In genomic region chr5:38039796-38040195, GRCm38 (mm10) we compare ENCODE assay signal across 8 mouse cellular contexts. TPM values are rescaled to one million over a fixed set of nuclear protein-coding genes. Genes with fewer than 3 reads are reported as not detected.
DNase-seq lines count a peak whose midpoint lies in the region; ATAC-seq and TF ChIP-seq lines count a peak whose summit lies in the region.

No protein-coding gene starts in this region.

- 0 out of 2 replicates have a peak, but pooled peaks have one; percentile 18 for ATAC-seq in frontal cortex, adult (ENCODE audit: low TSS enrichment)
- ATAC-seq in G1E (ENCODE audit: extremely low read depth, insufficient number of reproducible peaks, low FRiP score, poor library complexity, severe bottlenecking), result no peak
- no peak; the same call in 1 of the 2 replicates for ATAC-seq in forebrain, postnatal 0 days
- ATAC-seq in lung, postnatal 0 days, result 0 out of 2 replicates have a peak, but pooled peaks have one; percentile 6

- TF ChIP-seq CTCF in G1E (IDR thresholded peaks at IDR 0.05; ENCODE audit: low read depth, low read length), result no peak
- no peak for TF ChIP-seq CTCF in forebrain, postnatal 0 days (IDR thresholded peaks at IDR 0.05; ENCODE audit: low read depth)
- no peak for TF ChIP-seq CTCF in lung, postnatal 0 days (IDR thresholded peaks at IDR 0.05)

- peak overlapping the region; percentile 91 for H3K4me3 ChIP-seq in G1E (ENCODE audit: low read depth, low read length)
- peak overlapping the region; percentile 88 for H3K4me3 ChIP-seq in forebrain, postnatal 0 days (ENCODE audit: low read depth, low read length)
- peak overlapping the region; percentile 100 for H3K4me3 ChIP-seq in lung, postnatal 0 days (ENCODE audit: low read depth, low read length)

- TF ChIP-seq EP300 in lung, postnatal 0 days (IDR thresholded peaks at IDR 0.05), result no peak

- H3K9ac ChIP-seq in forebrain, postnatal 0 days, result peak overlapping the region; percentile 95
- H3K9ac ChIP-seq in lung, postnatal 0 days (replicated peaks; ENCODE audit: low read depth), result peak overlapping the region; percentile 84

- no peaks in the 10 kb centered on the region for H3K27me3 ChIP-seq in G1E (ENCODE audit: insufficient read depth, low read length)
- H3K27me3 ChIP-seq in forebrain, postnatal 0 days (ENCODE audit: insufficient read depth, low read length), result no peaks in the 10 kb centered on the region
- no peaks in the 10 kb centered on the region for H3K27me3 ChIP-seq in lung, postnatal 0 days (replicated peaks; ENCODE audit: insufficient read depth, low read length)

- intact Hi-C loops in gastrocnemius, postnatal 14 days (cut with DNase I; ENCODE audit: low total_unique reads), result no loop called here

- H3K9me3 ChIP-seq in G1E (replicated peaks), result no peaks in the 10 kb centered on the region
- no peaks in the 10 kb centered on the region for H3K9me3 ChIP-seq in forebrain, postnatal 0 days (ENCODE audit: low read length)
- H3K9me3 ChIP-seq in lung, postnatal 0 days (ENCODE audit: low read length), result no peaks in the 10 kb centered on the region

- WGBS in forebrain, postnatal 0 days, result 28% methylated on average over 9 of the region's 9 CpGs
- WGBS in lung, postnatal 0 days, result 19% methylated on average over 9 of the region's 9 CpGs

- H3K4me1 ChIP-seq in G1E (ENCODE audit: insufficient read depth, low read depth, low read length), result peaks cover 19% of the 10 kb centered on the region
- no peaks in the 10 kb centered on the region for H3K4me1 ChIP-seq in forebrain, postnatal 0 days (ENCODE audit: insufficient read depth)
- no peaks in the 10 kb centered on the region for H3K4me1 ChIP-seq in lung, postnatal 0 days (ENCODE audit: insufficient read depth, low read depth, low read length)

- H3K4me2 ChIP-seq in forebrain, postnatal 0 days (ENCODE audit: low read depth), result peak overlapping the region; percentile 83
- H3K4me2 ChIP-seq in lung, postnatal 0 days (replicated peaks; ENCODE audit: low read depth, low read length), result peak overlapping the region; percentile 78

- no peak for DNase-seq in frontal cortex, postnatal 14 days (ENCODE audit: low spot score in 2 of 2)
- no peak for DNase-seq in G1E (ENCODE audit: low spot score)
- no peak for DNase-seq in forebrain, postnatal 0 days
- DNase-seq in lung, postnatal 0 days (ENCODE audit: low spot score), result peak; percentile 26
- no peak for DNase-seq in gastrocnemius, postnatal 14 days
- no peak for DNase-seq in ovary, postnatal 14 days (ENCODE audit: low spot score)
- DNase-seq in B cell, adult 2 months, result no peak

- peak overlapping the region; percentile 83; the same call in 1 of the 2 replicates for H3K27ac ChIP-seq in forebrain, postnatal 0 days (ENCODE audit: low read depth, low read length)
- H3K27ac ChIP-seq in lung, postnatal 0 days (ENCODE audit: low read length), result peak overlapping the region; percentile 65

- H3K36me3 ChIP-seq in G1E (replicated peaks), result peaks cover 28% of the 10 kb centered on the region
- H3K36me3 ChIP-seq in forebrain, postnatal 0 days (ENCODE audit: insufficient read depth), result no peaks in the 10 kb centered on the region
- H3K36me3 ChIP-seq in lung, postnatal 0 days (ENCODE audit: insufficient read depth, low read length), result no peaks in the 10 kb centered on the region

RNA-seq across cellular contexts. Expression of gene Stx18, which starts 1.3 kb away (rescaled TPM):
- 30.3 and 32.7 TPM in 2 replicates for total RNA-seq in G1E (2014; fragmentation: Nextera tagmentation)
- total RNA-seq in G1E (2017), result 35.5 and 38.4 TPM in 2 replicates
- polyA plus RNA-seq in G1E (2012), result 20.3 and 21.9 TPM in 2 replicates
- 23.9 and 26.5 TPM in 2 replicates for total RNA-seq in forebrain, postnatal 0 days (2014; rRNA removed)
- 28.3 and 30.3 TPM in 2 replicates for polyA plus RNA-seq in forebrain, postnatal 0 days (2015; fragmentation: Nextera tagmentation; extraction: Ambion mirVana)
- 27.9 and 29.1 TPM in 2 replicates for polyA plus RNA-seq in lung, postnatal 0 days (2015; fragmentation: Nextera tagmentation; extraction: Ambion mirVana)
- total RNA-seq in gastrocnemius, postnatal 14 days (2021), result 10 to 100 TPM; 14.7 to 16.2 TPM

Comparison
In these comparisons a context has a peak if more than half of its experiments do, and no peak if none do; other contexts are left out.
1. ATAC-seq: peak in frontal cortex, adult (single experiment) and lung, postnatal 0 days (single experiment); none in G1E (single experiment) and forebrain, postnatal 0 days (single experiment).
2. Peak in every context shown above with its lines, with median percentiles within 50 percentile points of each other: H3K4me3 ChIP-seq.